Mouse (Mus musculus) stomach, embryonic 14.5 days (tissue): Measurements from ENCODE around the gene Ofd1. TPM values are rescaled to one million over a fixed set of nuclear protein-coding genes. Genes with fewer than 3 reads are reported as not detected.

Experiments used
- ATAC-seq: fragments of 200-750 bp; cut with Nextera tagmentation; 2 replicates; pipeline ENCODE4 v1.8.0; 2017; ENCODE audit warnings: low read depth, moderate TSS enrichment; ENCODE audit not compliant: insufficient number of reproducible peaks, insufficient read depth, low FRiP score
- H3K27ac ChIP-seq: fragments of 300-500 bp; sonication (generic); 2 replicates; pipeline ENCODE4 v1.5.1; 2014; ENCODE audit warnings: mild to moderate bottlenecking, low read length, moderate library complexity, mixed read lengths
- H3K27me3 ChIP-seq: fragments of 300-500 bp; sonication (generic); 2 replicates; pipeline ENCODE4 v1.6.1; 2014; ENCODE audit warnings: low read length, control low read depth, mixed read lengths; ENCODE audit not compliant: control insufficient read depth, insufficient read depth
- H3K36me3 ChIP-seq: fragments of 300-500 bp; sonication (generic); 2 replicates; pipeline ENCODE4 v1.6.1; 2014; ENCODE audit warnings: mild to moderate bottlenecking, control low read depth, low read length, moderate library complexity, mixed read lengths; ENCODE audit not compliant: control insufficient read depth, insufficient read depth
- H3K4me1 ChIP-seq: fragments of 300-500 bp; sonication (generic); 2 replicates; pipeline ENCODE4 v1.6.1; 2014; ENCODE audit warnings: low read length, control low read depth, mixed read lengths; ENCODE audit not compliant: control insufficient read depth, insufficient read depth
- H3K4me2 ChIP-seq: fragments of 300-500 bp; sonication (generic); replicated peaks from 2 replicates; pipeline ENCODE4 v1.6.1; 2014; ENCODE audit warnings: low read depth, low read length, control low read depth
- H3K4me3 ChIP-seq: fragments of 300-500 bp; sonication (generic); 2 replicates; pipeline ENCODE4 v1.5.1; 2014; ENCODE audit warnings: low read depth, low read length, control low read depth
- H3K9ac ChIP-seq: fragments of 300-500 bp; sonication (generic); replicated peaks from 2 replicates; pipeline ENCODE4 v1.6.1; 2014; ENCODE audit warnings: low read depth, mild to moderate bottlenecking, control low read depth, low read length, moderate library complexity, mixed read lengths
- H3K9me3 ChIP-seq: fragments of 300-500 bp; sonication (generic); 2 replicates; pipeline ENCODE4 v1.6.1; 2016; ENCODE audit warnings: low read depth, low read length, control low read depth; ENCODE audit not compliant: control insufficient read depth
- WGBS: fragments of 180-500 bp; shearing (Covaris S2); extraction: QIAGEN DNeasy Blood & Tissue Kit; methylation state at CpG from one replicate; pipeline ENCODE4 v1.1.7; 2014; 5-methylcytosine and 5-hydroxymethylcytosine counted together
- polyA plus RNA-seq: library from polyadenylated mRNA; unstranded; fragments of >200 nt; fragmentation: Nextera tagmentation; extraction: Ambion mirVana; gene quantifications from 2 replicates; pipeline ENCODE4 v1.2.1, GENCODE M21; 2014

Gene Ofd1
- polyA plus RNA-seq, 1 experiment from 2014 or later: 9.2 TPM

DNA sequence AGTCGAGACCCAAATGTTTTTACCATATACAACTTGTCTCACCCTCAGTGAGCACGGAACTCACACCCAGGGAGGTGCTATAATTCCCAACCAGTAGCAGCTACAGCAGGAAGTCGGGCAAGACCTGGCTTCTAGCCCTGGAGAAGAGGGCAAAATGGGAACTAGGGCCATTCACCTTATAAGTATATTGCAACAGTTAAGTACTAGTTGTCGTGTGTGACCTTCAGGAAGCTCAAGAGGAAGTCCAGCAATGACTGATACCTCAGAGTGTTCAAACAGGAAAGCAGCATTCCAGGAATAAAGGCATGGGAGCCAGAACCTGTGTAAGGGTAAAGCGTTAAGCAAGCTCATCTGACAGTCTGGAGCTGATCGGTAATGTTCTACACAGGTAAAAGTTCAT lies 13.0 kb upstream of the Ofd1 start:
- WGBS: 73% methylated on average over 6 of the region's 6 CpGs
- ATAC-seq: no peak
- H3K36me3 ChIP-seq: no peaks in the 10 kb centered on the region
- H3K27me3 ChIP-seq: no peaks in the 10 kb centered on the region
- no peaks in the 10 kb centered on the region for H3K9me3 ChIP-seq
- H3K9ac ChIP-seq: no peak overlapping the region
- H3K4me2 ChIP-seq: no peak overlapping the region
- H3K4me3 ChIP-seq: no peak overlapping the region
- no peak overlapping the region for H3K27ac ChIP-seq
- H3K4me1 ChIP-seq: no peaks in the 10 kb centered on the region

DNA sequence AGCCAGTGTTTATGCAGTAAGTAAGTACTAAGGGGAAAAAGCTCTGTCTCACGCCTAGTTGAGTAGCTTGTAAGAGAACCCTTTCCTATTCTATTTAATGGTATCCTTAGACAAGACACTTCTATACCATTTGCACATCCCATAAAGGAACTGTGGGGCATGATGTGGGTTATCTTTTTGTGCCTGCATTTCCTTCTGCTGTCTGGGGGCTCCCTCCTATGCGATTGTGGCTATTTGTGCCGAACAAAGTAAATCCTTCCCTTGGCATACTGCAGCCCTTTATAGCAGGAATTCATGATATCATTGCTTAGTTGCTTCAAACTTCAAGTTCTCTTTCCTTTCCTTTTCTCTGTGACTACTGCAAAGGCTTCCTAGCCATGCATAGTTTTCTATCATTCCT lies 4.0 kb upstream of the Ofd1 start:
- Histone ChIP-seq H3K4me3 (no peak overlapping the region), H3K9ac (no peak overlapping the region), H3K9me3 (no peaks in the 10 kb centered on the region), H3K27me3 (no peaks in the 10 kb centered on the region), H3K27ac (no peak overlapping the region), H3K4me1 (no peaks in the 10 kb centered on the region), H3K36me3 (no peaks in the 10 kb centered on the region), H3K4me2 (no peak overlapping the region)
- no peak for ATAC-seq
- WGBS: 79% methylated on average over 3 of the region's 3 CpGs

DNA sequence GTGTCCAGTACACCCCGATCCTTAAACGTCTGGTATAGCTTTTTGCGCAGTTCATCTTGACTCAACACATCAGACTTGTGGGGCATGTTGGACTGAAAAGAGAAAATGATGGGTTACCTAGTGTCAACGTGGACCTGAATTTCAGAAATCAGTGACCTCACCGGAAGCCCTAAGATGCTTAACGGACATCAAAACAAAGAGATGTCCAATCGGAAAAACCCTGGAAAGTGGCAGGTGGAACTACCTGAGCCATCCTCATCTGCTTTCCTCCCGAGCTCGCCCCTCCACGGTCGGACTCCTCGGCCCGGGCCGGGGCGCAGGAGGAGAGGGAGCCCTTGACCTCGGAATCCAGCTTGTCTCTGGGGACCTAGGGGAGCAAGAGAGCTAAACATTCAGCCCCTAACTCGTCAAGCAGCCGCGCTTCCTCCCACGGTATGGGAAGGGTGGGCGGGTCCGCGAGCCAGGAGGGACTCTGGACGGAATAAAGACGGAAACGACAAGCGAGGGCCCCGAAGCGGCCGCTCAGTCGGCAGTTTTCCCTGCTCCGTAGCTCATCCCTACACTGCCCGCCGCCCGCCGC lies 378 bp downstream of the Ofd1 start, which contains the start of gene Trappc2:
Gene Trappc2, plus strand, starts transcription at position 539 of the 580 bp plus-strand sequence.
- no peaks in the 10 kb centered on the region for H3K9me3 ChIP-seq
- H3K4me3 ChIP-seq: peak within 1 kb of the TSS; percentile 44
- H3K9ac ChIP-seq: peak within 1 kb of the TSS; percentile 53
- no peaks in the 10 kb centered on the region for H3K27me3 ChIP-seq
- H3K27ac ChIP-seq: peak within 1 kb of the TSS; percentile 58; the same call in 1 of the 2 replicates
- ATAC-seq: peak; percentile 75
- no peaks in the 10 kb centered on the region for H3K36me3 ChIP-seq
- 15% methylated on average over 36 of the region's 36 CpGs for WGBS
- no peaks in the 10 kb centered on the region for H3K4me1 ChIP-seq
- H3K4me2 ChIP-seq: peak within 1 kb of the TSS; percentile 47

DNA sequence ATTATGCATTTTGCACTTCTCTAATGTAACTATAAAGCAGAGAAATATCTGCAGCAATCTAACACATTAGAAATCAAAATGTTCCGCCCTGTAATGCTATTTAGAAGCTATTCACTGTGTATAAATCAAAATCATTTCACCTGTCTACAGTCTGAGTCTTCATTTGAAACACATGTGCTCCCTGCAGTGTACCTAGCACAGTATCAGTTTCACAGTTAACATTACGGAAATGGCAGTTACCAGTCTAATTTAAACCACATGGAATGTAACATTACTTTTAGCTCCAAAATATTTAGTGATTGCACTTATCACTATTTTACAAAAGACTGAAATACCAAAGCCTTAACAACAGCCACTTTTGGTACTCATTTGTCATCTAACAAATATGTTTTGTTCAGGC lies 5.7 kb downstream of the Ofd1 start:
- no peak overlapping the region for H3K9ac ChIP-seq
- H3K27me3 ChIP-seq: no peaks in the 10 kb centered on the region
- H3K4me3 ChIP-seq: no peak overlapping the region
- no peaks in the 10 kb centered on the region for H3K9me3 ChIP-seq
- 86% methylated on average over 2 of the region's 2 CpGs for WGBS
- no peak for ATAC-seq
- no peak overlapping the region for H3K27ac ChIP-seq
- no peaks in the 10 kb centered on the region for H3K36me3 ChIP-seq
- no peak overlapping the region for H3K4me2 ChIP-seq
- no peaks in the 10 kb centered on the region for H3K4me1 ChIP-seq

DNA sequence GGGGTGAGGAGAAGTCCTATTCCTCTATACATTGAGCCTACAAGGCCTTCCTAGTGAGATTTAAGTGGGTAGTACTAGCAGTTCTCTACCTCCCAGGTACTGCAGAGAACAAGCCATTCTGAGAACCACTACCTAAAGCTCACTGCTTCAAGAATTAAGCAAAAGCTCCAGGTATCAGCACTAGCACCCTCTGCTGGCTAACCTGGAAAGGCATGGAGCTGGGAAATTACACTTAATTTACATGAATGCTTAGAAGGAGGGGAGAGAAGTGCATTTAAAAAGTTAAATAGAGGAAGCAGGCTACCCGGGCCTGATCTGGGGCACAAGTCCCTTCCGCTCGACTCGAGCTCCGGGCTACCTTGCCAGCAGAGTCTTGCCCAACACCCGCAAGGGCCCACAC lies 24.3 kb downstream of the Ofd1 start:
- H3K9ac ChIP-seq: no peak overlapping the region
- H3K9me3 ChIP-seq: no peaks in the 10 kb centered on the region
- no peak overlapping the region for H3K4me2 ChIP-seq
- no peaks in the 10 kb centered on the region for H3K27me3 ChIP-seq
- WGBS: 90% methylated on average over 5 of the region's 6 CpGs
- no peak overlapping the region for H3K27ac ChIP-seq
- H3K36me3 ChIP-seq: no peaks in the 10 kb centered on the region; the same call in 1 of the 2 replicates
- H3K4me1 ChIP-seq: no peaks in the 10 kb centered on the region
- no peak for ATAC-seq
- no peak overlapping the region for H3K4me3 ChIP-seq

DNA sequence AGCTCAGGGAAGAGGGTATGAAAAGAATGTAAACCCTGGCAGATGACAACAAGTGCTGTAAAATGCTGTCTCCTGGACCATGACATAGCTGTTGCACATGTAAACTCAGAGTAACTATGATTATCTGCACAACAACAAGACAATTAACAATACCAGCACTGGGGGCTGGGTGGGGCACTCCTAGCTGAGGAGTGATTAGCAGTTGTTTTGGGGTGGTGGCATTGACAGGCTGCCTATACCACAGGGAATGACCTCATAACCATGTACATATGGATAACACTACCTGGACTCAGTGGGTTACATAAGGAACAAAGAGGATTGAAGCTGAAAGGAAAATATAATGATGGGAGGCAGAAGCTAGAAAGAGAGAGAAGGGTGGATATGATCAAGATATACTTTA lies 32.6 kb downstream of the Ofd1 start:
- no peak for ATAC-seq
- H3K9ac ChIP-seq: no peak overlapping the region
- H3K4me3 ChIP-seq: no peak overlapping the region
- no peaks in the 10 kb centered on the region; the same call in 1 of the 2 replicates for H3K36me3 ChIP-seq
- no peaks in the 10 kb centered on the region for H3K9me3 ChIP-seq
- no peaks in the 10 kb centered on the region for H3K27me3 ChIP-seq
- no peak overlapping the region for H3K27ac ChIP-seq
- no peak overlapping the region for H3K4me2 ChIP-seq
- no peaks in the 10 kb centered on the region for H3K4me1 ChIP-seq

DNA sequence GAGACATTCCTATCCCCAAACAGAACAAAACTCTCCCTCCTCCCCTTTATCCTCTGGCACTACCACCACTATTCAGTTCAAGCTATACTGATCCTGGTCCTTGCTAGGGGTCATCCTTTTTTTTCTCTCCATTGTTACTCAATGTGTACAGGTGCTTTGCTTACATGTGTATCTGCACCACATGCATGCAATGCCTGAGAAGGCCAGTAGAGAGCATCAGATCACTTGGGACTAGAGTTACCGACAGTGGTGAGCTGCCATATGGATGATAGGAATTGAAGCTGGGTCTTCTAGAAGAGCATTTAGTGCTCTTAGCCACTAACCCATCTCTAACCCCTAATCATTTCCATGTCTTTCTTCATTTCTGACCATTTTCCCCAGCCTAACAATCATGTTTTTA lies 46.8 kb downstream of the Ofd1 start:
- no peak overlapping the region for H3K9ac ChIP-seq
- no peaks in the 10 kb centered on the region for H3K36me3 ChIP-seq
- WGBS: 86% methylated on average over 1 of the region's 1 CpGs
- H3K27ac ChIP-seq: no peak overlapping the region
- H3K27me3 ChIP-seq: no peaks in the 10 kb centered on the region
- no peak overlapping the region for H3K4me2 ChIP-seq
- H3K4me1 ChIP-seq: no peaks in the 10 kb centered on the region
- no peaks in the 10 kb centered on the region for H3K9me3 ChIP-seq
- H3K4me3 ChIP-seq: no peak overlapping the region
- no peak for ATAC-seq

DNA sequence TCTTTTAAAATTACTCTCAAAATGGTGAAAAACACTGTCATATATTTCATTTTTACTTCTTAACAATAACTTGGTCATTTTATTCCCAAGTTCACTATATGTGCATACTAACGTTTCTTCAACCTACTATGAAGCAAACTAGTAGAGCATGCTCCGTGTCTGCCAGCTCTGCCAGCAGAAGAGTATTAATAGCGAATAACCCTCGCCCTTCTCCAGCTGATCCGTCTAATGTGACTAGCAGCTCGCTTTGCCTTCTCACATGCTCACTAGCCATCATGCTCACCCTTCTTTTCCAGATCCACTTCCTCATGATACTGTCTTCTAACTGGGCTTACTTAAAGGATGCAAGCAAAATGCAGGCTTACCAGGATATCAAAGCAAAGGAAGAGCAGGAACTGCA lies 53.8 kb downstream of the Ofd1 start:
- H3K4me3 ChIP-seq: no peak overlapping the region
- no peaks in the 10 kb centered on the region for H3K27me3 ChIP-seq
- no peak overlapping the region for H3K27ac ChIP-seq
- no peaks in the 10 kb centered on the region for H3K36me3 ChIP-seq
- H3K9ac ChIP-seq: no peak overlapping the region
- 88% methylated on average over 6 of the region's 6 CpGs for WGBS
- ATAC-seq: no peak
- H3K4me2 ChIP-seq: no peak overlapping the region
- no peaks in the 10 kb centered on the region for H3K9me3 ChIP-seq
- H3K4me1 ChIP-seq: no peaks in the 10 kb centered on the region

DNA sequence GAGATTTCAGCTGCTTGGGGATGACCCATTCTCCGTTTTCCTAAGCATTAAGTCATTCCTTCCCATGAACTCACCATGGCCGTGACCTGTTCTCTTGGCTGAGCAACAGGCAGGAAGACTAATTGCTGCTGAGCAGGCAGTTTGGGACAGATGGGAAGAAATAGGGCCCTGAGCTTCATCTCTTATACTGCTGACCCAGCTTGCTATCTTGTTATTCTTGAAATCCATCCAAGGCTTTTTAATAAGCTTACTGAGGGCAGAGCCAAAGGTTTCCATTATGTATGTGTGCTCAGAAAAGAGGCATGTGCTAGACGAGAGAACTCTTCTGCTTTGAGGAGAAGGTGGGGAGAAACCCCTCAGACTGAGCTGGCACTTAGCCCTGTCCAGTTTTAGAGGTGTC lies 55.6 kb downstream of the Ofd1 start:
- no peak overlapping the region for H3K4me2 ChIP-seq
- H3K4me1 ChIP-seq: no peaks in the 10 kb centered on the region
- H3K4me3 ChIP-seq: no peak overlapping the region
- H3K27me3 ChIP-seq: no peaks in the 10 kb centered on the region
- WGBS: 59% methylated on average over 3 of the region's 3 CpGs
- no peaks in the 10 kb centered on the region for H3K36me3 ChIP-seq
- ATAC-seq: no peak
- H3K9ac ChIP-seq: no peak overlapping the region
- no peak overlapping the region for H3K27ac ChIP-seq
- H3K9me3 ChIP-seq: no peaks in the 10 kb centered on the region
